Mouse (Mus musculus) midbrain, postnatal 0 days (tissue): ENCODE data around the gene Gm10309. TPM values are rescaled to one million over a fixed set of nuclear protein-coding genes. Genes with fewer than 3 reads are reported as not detected.
"Not testable (repeated sequence)": the region's sequence is repeated elsewhere in the genome, so short reads cannot be mapped to it uniquely, and the experiment has no call there.

ENCODE experiments used
- ATAC-seq: fragments of 200-750 bp; cut with Nextera tagmentation; 2 replicates; pipeline ENCODE4 v1.8.0; 2017; ENCODE audit warnings: moderate number of reproducible peaks, mild to moderate bottlenecking, moderate TSS enrichment, moderate library complexity; ENCODE audit not compliant: low FRiP score
- DNase-seq: peaks from one replicate; pipeline ENCODE4 v3.0.0-alpha.2; 2015; ENCODE audit warnings: low spot score
- H3K27ac ChIP-seq: fragments of 300-500 bp; sonication (generic); 2 replicates; pipeline ENCODE4 v1.5.1; 2014; ENCODE audit warnings: low read depth, mild to moderate bottlenecking, low read length, mixed read lengths
- H3K27me3 ChIP-seq: fragments of 300-500 bp; sonication (generic); 2 replicates; pipeline ENCODE4 v1.6.1; 2014; ENCODE audit warnings: low read length, control low read depth, mixed read lengths; ENCODE audit not compliant: insufficient read depth
- H3K36me3 ChIP-seq: fragments of 300-500 bp; sonication (generic); 2 replicates; pipeline ENCODE4 v1.6.1; 2014; ENCODE audit warnings: low read length, control low read depth, mixed read lengths; ENCODE audit not compliant: insufficient read depth
- H3K4me1 ChIP-seq: fragments of 300-500 bp; sonication (generic); 2 replicates; pipeline ENCODE4 v1.6.1; 2014; ENCODE audit warnings: mild to moderate bottlenecking, control low read depth, antibody characterized with exemption, low read length, mixed read lengths; ENCODE audit not compliant: insufficient read depth
- H3K4me2 ChIP-seq: fragments of 300-500 bp; sonication (generic); 2 replicates; pipeline ENCODE4 v1.6.1; 2014; ENCODE audit warnings: low read depth, mild to moderate bottlenecking, low read length, mixed read lengths; ENCODE audit not compliant: poor library complexity, severe bottlenecking
- H3K4me3 ChIP-seq: fragments of 300-500 bp; sonication (generic); 2 replicates; pipeline ENCODE4 v1.5.1; 2014; ENCODE audit warnings: low read depth, mild to moderate bottlenecking, low read length, moderate library complexity
- H3K9ac ChIP-seq: fragments of 300-500 bp; sonication (generic); replicated peaks from 2 replicates; pipeline ENCODE4 v1.6.1; 2014; ENCODE audit warnings: mild to moderate bottlenecking, low read length, moderate library complexity, mixed read lengths; ENCODE audit not compliant: poor library complexity, severe bottlenecking
- H3K9me3 ChIP-seq: fragments of 300-500 bp; sonication (generic); 2 replicates; pipeline ENCODE4 v1.6.1; 2016; ENCODE audit warnings: low read length, control low read depth
- CTCF ChIP-seq: IDR thresholded peaks from 2 replicates; pipeline ENCODE4 v1.5.1; 2016; ENCODE audit warnings: antibody characterized with exemption, mild to moderate bottlenecking
- WGBS: fragments of 180-500 bp; shearing (Covaris S2); extraction: QIAGEN DNeasy Blood & Tissue Kit; methylation state at CpG from one replicate; pipeline ENCODE4 v1.1.7; 2014; 5-methylcytosine and 5-hydroxymethylcytosine counted together
- polyA plus RNA-seq: library from polyadenylated mRNA; unstranded; fragments of >200 nt; fragmentation: Nextera tagmentation; extraction: Ambion mirVana; gene quantifications from 2 replicates; pipeline ENCODE4 v1.2.1, GENCODE M21; 2015
- total RNA-seq: library from RNA; depleted of rRNA; stranded (reverse); fragments of >200 nt; gene quantifications from 2 replicates; pipeline ENCODE4 v1.2.3, GENCODE M21; 2014

Gm10309 gene
- total and polyA plus RNA-seq, 2 experiments from 2014 or later, result 0.32 TPM; not detected in 1

DNA sequence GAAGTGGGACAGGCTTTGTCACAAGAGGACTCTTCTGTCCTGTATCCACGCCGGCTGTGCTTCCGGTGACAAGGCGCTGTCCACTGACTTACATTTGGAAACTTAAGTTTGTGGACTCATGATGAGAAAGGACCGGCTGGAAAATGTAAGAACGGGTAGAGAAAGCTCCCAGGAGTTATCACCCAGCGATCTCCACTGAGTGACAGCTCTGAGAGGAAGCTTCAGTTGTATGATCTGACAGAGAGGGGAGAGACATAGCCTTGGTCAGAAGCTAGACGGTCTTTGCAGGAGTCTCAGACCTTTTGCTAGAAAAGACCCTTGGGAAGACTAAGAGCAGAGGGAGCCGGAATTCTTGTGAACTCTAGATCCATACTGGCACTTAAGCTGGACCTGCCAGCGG lies 15.2 kb downstream of the Gm10309 start:
- Histone ChIP-seq H3K36me3 (0 out of 2 replicates have a peak, but pooled peaks cover 4% of the 10 kb centered on the region), H3K4me1 (no peaks in the 10 kb centered on the region), H3K27ac (no peak overlapping the region), H3K4me2 (no peak overlapping the region), H3K9me3 (no peaks in the 10 kb centered on the region), H3K9ac (no peak overlapping the region), H3K27me3 (no peaks in the 10 kb centered on the region), H3K4me3 (no peak overlapping the region)
- TF ChIP-seq CTCF, result no peak
- DNase-seq (no peak), ATAC-seq (no peak)
- WGBS, result 89% methylated on average over 10 of the region's 10 CpGs

DNA sequence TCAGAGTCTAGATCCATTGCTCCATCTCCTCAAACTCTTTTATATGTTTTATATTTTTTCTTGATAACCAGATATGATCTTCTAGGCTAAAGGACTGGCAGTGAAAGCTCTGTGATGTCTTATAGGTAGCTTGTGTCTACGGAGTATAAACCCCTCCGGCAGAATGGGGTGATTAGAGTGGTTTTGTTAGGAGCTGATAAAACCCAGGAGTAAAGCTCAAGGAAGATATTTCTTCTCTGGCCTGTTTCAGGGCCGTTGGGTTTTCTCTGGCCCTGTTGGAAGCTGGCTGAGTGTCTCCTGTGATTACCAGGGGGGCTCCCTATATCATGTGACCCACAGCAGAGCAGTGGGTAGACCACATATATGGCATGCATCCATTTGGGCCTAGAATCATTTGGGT lies 17.6 kb downstream of the Gm10309 start:
- ATAC-seq (no peak), DNase-seq (no peak)
- H3K4me3 ChIP-seq, result no peak overlapping the region
- no peaks in the 10 kb centered on the region for H3K27me3 ChIP-seq
- no peak overlapping the region for H3K27ac ChIP-seq
- 72% methylated on average over 3 of the region's 3 CpGs for WGBS
- H3K36me3 ChIP-seq, result 0 out of 2 replicates have a peak, but pooled peaks cover 3% of the 10 kb centered on the region
- H3K4me2 ChIP-seq, result no peak overlapping the region
- H3K4me1 ChIP-seq, result no peaks in the 10 kb centered on the region
- no peak overlapping the region for H3K9ac ChIP-seq
- no peak for TF ChIP-seq CTCF
- no peaks in the 10 kb centered on the region for H3K9me3 ChIP-seq

DNA sequence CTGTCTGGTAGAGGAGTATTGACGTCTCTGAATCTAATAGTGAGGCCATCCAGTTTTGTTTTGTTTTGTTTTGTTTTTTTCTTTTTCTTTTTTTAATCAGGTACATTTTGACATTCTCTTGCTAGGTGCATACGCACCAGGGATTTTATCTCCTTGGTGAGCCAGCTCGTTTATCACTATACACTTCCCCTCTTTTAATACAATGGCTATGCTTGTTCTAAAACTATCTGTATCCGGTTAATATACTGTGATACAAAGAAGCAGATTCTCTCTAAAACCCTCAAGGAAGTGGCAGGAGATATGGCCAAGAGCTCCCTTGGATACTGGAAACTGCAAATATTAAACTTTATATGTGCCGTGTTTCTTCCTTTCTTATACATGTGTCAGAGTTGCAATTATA lies 18.4 kb downstream of the Gm10309 start:
- H3K27me3 ChIP-seq, result no peaks in the 10 kb centered on the region
- H3K4me1 ChIP-seq, result no peaks in the 10 kb centered on the region
- no peaks in the 10 kb centered on the region for H3K9me3 ChIP-seq
- H3K27ac ChIP-seq, result no peak overlapping the region
- no peak overlapping the region for H3K4me3 ChIP-seq
- no peak for TF ChIP-seq CTCF
- no peak overlapping the region for H3K9ac ChIP-seq
- WGBS, result 82% methylated on average over 5 of the region's 5 CpGs
- ATAC-seq, result no peak
- 0 out of 2 replicates have a peak, but pooled peaks cover 6% of the 10 kb centered on the region for H3K36me3 ChIP-seq
- no peak for DNase-seq
- H3K4me2 ChIP-seq, result no peak overlapping the region

DNA sequence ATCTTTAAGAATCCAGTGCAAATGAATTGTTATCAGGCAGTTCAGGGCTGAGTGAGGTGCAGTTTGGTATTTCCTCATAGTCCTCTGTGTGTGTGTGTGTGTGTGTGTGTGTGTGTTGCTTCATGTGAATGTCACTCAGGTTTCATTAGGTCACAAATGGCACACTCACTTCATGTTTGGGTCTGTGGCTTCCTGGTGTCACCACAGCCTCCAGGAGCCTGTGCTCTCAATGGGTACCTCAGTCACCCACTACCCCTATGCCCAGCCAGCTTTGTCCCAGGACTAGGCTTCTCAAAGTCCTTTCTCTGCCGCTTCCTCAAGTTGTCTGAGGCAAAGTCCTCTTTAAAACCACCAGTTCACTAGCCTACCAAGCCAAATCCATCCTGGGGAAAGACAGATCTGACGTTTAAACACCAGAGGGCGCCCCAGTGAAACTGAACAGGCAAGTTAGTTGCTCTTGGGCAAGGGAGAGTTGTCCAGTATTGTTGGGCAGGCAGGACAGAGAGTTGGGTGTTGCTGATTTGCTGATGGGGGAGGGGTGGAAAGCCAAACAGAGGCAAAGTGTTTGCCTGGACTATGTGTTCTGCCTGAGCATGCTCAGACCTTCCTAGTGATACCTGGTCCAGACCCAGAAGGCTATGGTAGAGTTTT lies 20.8 kb downstream of the Gm10309 start:
- Histone ChIP-seq H3K9me3 (no peaks in the 10 kb centered on the region), H3K4me1 (no peaks in the 10 kb centered on the region), H3K36me3 (0 out of 2 replicates have a peak, but pooled peaks cover 8% of the 10 kb centered on the region), H3K27me3 (no peaks in the 10 kb centered on the region), H3K9ac (no peak overlapping the region), H3K27ac (no peak overlapping the region), H3K4me3 (no peak overlapping the region), H3K4me2 (no peak overlapping the region)
- ATAC-seq, result 0 out of 2 replicates have a peak, but pooled peaks have one; percentile 62
- DNase-seq, result peak; percentile 80
- WGBS, result 7% methylated on average over 3 of the region's 3 CpGs
- TF ChIP-seq CTCF, result peak; percentile 90

DNA sequence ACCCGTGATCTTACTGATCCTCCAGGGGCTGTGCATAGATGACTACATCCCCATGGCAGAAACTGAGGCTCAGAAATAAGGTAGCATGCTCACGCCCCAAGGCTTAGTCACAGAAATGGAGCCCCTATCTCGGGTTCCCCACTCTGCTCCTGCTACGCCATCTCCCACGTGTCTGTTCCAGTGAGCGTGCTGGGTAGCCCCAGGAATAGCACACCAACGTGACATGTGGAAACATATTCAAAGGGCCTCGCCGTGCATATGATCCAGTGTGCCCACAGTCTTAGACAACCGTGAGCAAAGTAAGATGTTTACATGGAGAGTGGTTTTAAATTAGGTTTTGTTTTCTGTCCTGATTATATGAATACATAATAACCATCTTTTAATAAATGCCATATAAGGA lies 22.4 kb downstream of the Gm10309 start:
- H3K36me3 ChIP-seq, result 0 out of 2 replicates have a peak, but pooled peaks cover 8% of the 10 kb centered on the region
- H3K9me3 ChIP-seq, result no peaks in the 10 kb centered on the region
- no peak overlapping the region for H3K4me3 ChIP-seq
- H3K27me3 ChIP-seq, result no peaks in the 10 kb centered on the region
- WGBS, result 86% methylated on average over 10 of the region's 10 CpGs
- H3K4me2 ChIP-seq, result no peak overlapping the region
- ATAC-seq (no peak), DNase-seq (no peak)
- H3K27ac ChIP-seq, result no peak overlapping the region
- no peak for TF ChIP-seq CTCF
- H3K9ac ChIP-seq, result no peak overlapping the region
- H3K4me1 ChIP-seq, result no peaks in the 10 kb centered on the region

DNA sequence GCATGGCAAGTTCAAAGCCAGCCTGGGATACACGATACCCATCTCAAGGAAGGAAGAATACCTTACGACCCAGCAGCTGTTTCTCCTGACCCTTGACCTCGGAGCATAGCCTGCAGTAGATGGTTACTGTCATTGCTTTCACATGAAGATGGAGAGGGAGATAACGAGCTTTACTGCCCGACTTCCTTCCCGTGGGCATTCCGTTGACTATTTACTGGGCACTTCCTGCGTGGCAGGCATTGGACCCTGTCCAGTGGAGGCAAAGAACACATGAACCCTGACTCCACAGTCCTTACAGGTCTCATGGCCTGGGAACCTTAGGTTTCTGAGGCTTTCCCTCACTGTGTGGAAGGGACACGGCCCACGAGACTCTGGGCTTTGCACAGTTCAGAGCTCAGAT lies 25.6 kb downstream of the Gm10309 start:
- Histone ChIP-seq H3K4me2 (no peak overlapping the region), H3K27me3 (no peaks in the 10 kb centered on the region), H3K9me3 (no peaks in the 10 kb centered on the region), H3K27ac (no peak overlapping the region), H3K4me1 (no peaks in the 10 kb centered on the region), H3K36me3 (0 out of 2 replicates have a peak, but pooled peaks cover 8% of the 10 kb centered on the region), H3K4me3 (no peak overlapping the region), H3K9ac (no peak overlapping the region)
- WGBS, result 83% methylated on average over 10 of the region's 10 CpGs
- DNase-seq, result no peak
- TF ChIP-seq CTCF, result no peak
- no peak for ATAC-seq

DNA sequence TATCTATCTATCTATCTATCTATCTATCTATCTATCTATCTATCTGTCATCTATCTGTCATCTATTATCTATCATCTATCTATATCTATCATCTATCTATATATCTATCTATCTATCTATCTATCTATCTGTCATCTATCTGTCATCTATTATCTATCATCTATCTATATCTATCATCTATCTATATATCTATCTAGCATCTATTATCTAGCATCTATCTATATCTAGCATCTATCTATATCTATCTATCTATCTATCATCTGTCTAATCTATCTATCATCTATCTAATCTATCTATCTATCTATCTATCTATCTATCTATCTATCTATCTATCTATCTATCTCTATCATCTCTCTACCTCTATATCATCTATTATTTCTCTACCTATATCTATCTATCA lies 27.6 kb downstream of the Gm10309 start:
- H3K27me3 ChIP-seq, DNase-seq, H3K36me3 ChIP-seq, H3K4me1 ChIP-seq, H3K9ac ChIP-seq, H3K9me3 ChIP-seq, H3K4me2 ChIP-seq, H3K4me3 ChIP-seq, H3K27ac ChIP-seq, ATAC-seq: not testable (repeated sequence)
